Comparison of ENCODE assay signal across 22 mouse cellular contexts in genomic region chr14:20958971-20959370, GRCm38 (mm10). TPM values are rescaled to one million over a fixed set of nuclear protein-coding genes. Genes with fewer than 3 reads are reported as not detected.
DNase-seq lines count a peak whose midpoint lies in the region; ATAC-seq and TF ChIP-seq lines count a peak whose summit lies in the region.
"Had no signal": no experiment of that assay in that cellular context is flagged by ENCODE, and none has a peak within 500 bp of the region (broad histone marks: within the 10 kb centered on the region; RNA-seq: fewer than 3 reads in every experiment).

No protein-coding gene starts in this region.

- H3K27me3 ChIP-seq in forebrain, embryonic 14.5 days (replicated peaks; ENCODE audit: control insufficient read depth, insufficient read depth, low read length), result no peaks in the 10 kb centered on the region
- H3K27me3 ChIP-seq in forebrain, embryonic 11.5 days (ENCODE audit: control insufficient read depth, insufficient read depth, low read length), result no peaks in the 10 kb centered on the region
- no peaks in the 10 kb centered on the region for H3K27me3 ChIP-seq in lung, embryonic 16.5 days (ENCODE audit: control insufficient read depth, insufficient read depth, low read depth, low read length)
- H3K27me3 ChIP-seq: forebrain, embryonic 15.5 days; heart, embryonic 13.5 days had no signal

- 34% methylated on average over 2 of the region's 2 CpGs for WGBS in forebrain, embryonic 14.5 days
- 80% methylated on average over 2 of the region's 2 CpGs for WGBS in forebrain, embryonic 11.5 days
- 24% methylated on average over 2 of the region's 2 CpGs for WGBS in lung, embryonic 16.5 days

- H3K9ac ChIP-seq in forebrain, embryonic 14.5 days (ENCODE audit: low read length), result no peak overlapping the region
- H3K9ac ChIP-seq in forebrain, embryonic 11.5 days (ENCODE audit: low read length), result no peak overlapping the region
- no peak overlapping the region for H3K9ac ChIP-seq in lung, embryonic 16.5 days (ENCODE audit: low read length)
- H3K9ac ChIP-seq: forebrain, embryonic 15.5 days; heart, embryonic 13.5 days; hindbrain, embryonic 14.5 days had no signal

- no peak for TF ChIP-seq POLR2A in brain, embryonic 14.5 days (IDR thresholded peaks at IDR 0.05; ENCODE audit: borderline replicate concordance, extremely low read depth, insufficient read depth, insufficient read length, poor library complexity, severe bottlenecking)

- DNase-seq in forebrain, embryonic 14.5 days (ENCODE audit: low spot score), result peak; percentile 31
- no peak for DNase-seq in forebrain, embryonic 11.5 days (ENCODE audit: low spot score)
- DNase-seq in lung, adult 18-20 months, result no peak
- DNase-seq in brain, embryonic 14.5 days (ENCODE audit: low read depth), result peak; percentile 50
- DNase-seq in retina, postnatal 1 day, result peak; percentile 47
- DNase-seq in gastrocnemius, postnatal 10 days, result no peak
- DNase-seq: adrenal gland, adult 8-10 months; adrenal gland, postnatal 25 days; cerebellum, adult 18-20 months; cerebellum, adult 9-10 months; cerebellum, postnatal 14 days; gastrocnemius, postnatal 36 days; heart, adult 2 months; heart, postnatal 14 days; heart, postnatal 4 days had no signal

- no peak for TF ChIP-seq CTCF in brain, embryonic 14.5 days (IDR thresholded peaks at IDR 0.05; ENCODE audit: borderline replicate concordance, extremely low read depth, insufficient read depth, insufficient read length)

- H3K27ac ChIP-seq in forebrain, embryonic 14.5 days (ENCODE audit: low read depth, low read length), result 0 out of 2 replicates have a peak overlapping the region, but pooled peaks have one; percentile 14
- H3K27ac ChIP-seq in forebrain, embryonic 11.5 days (ENCODE audit: low read depth, low read length), result no peak overlapping the region
- peak overlapping the region; percentile 60 for H3K27ac ChIP-seq in lung, embryonic 16.5 days (ENCODE audit: low read length)
- H3K27ac ChIP-seq: forebrain, embryonic 10.5 days; forebrain, embryonic 15.5 days; heart, adult 2 months; heart, embryonic 10.5 days; heart, embryonic 13.5 days; hindbrain, embryonic 14.5 days had no signal

- H3K4me1 ChIP-seq in forebrain, embryonic 14.5 days (ENCODE audit: control insufficient read depth, insufficient read depth, low read length), result peaks cover 13% of the 10 kb centered on the region
- no peaks in the 10 kb centered on the region for H3K4me1 ChIP-seq in forebrain, embryonic 11.5 days (replicated peaks; ENCODE audit: control insufficient read depth, insufficient read depth, low read length)
- peaks cover 8% of the 10 kb centered on the region for H3K4me1 ChIP-seq in lung, embryonic 16.5 days (replicated peaks; ENCODE audit: control insufficient read depth, insufficient read depth, low read length)

- H3K36me3 ChIP-seq in forebrain, embryonic 14.5 days (ENCODE audit: control insufficient read depth, insufficient read depth, low read length), result no peaks in the 10 kb centered on the region
- H3K36me3 ChIP-seq in forebrain, embryonic 11.5 days (ENCODE audit: control insufficient read depth, insufficient read depth, low read length), result no peaks in the 10 kb centered on the region
- no peaks in the 10 kb centered on the region for H3K36me3 ChIP-seq in lung, embryonic 16.5 days (ENCODE audit: control insufficient read depth, insufficient read depth, low read length)
- H3K36me3 ChIP-seq: forebrain, embryonic 15.5 days had no signal

- H3K4me2 ChIP-seq in forebrain, embryonic 14.5 days (ENCODE audit: low read length), result no peak overlapping the region
- H3K4me2 ChIP-seq in forebrain, embryonic 11.5 days (ENCODE audit: low read depth, low read length, severe bottlenecking), result no peak overlapping the region
- H3K4me2 ChIP-seq in lung, embryonic 16.5 days (ENCODE audit: low read depth, low read length), result no peak overlapping the region
- H3K4me2 ChIP-seq: forebrain, embryonic 15.5 days; heart, embryonic 13.5 days; hindbrain, embryonic 14.5 days had no signal

- ATAC-seq in forebrain, embryonic 14.5 days, result no peak
- ATAC-seq in forebrain, embryonic 11.5 days (replicated peaks; ENCODE audit: low FRiP score), result no peak
- ATAC-seq in lung, embryonic 16.5 days (ENCODE audit: low read depth), result peak; percentile 78
- ATAC-seq: activated CD4-positive, CD25-positive, alpha-beta regulatory T cell, adult 4 months; forebrain, embryonic 15.5 days had no signal

- H3K4me3 ChIP-seq in forebrain, embryonic 14.5 days (ENCODE audit: low read depth, low read length), result no peak overlapping the region
- H3K4me3 ChIP-seq in forebrain, embryonic 11.5 days (ENCODE audit: low read depth, low read length), result no peak overlapping the region
- no peak overlapping the region for H3K4me3 ChIP-seq in lung, embryonic 16.5 days (ENCODE audit: low read length)
- H3K4me3 ChIP-seq: forebrain, embryonic 10.5 days; forebrain, embryonic 15.5 days; heart, adult 2 months; heart, embryonic 10.5 days; heart, embryonic 13.5 days had no signal

- no peaks in the 10 kb centered on the region for H3K9me3 ChIP-seq in forebrain, embryonic 14.5 days (replicated peaks; ENCODE audit: control insufficient read depth, low read length)
- no peaks in the 10 kb centered on the region for H3K9me3 ChIP-seq in forebrain, embryonic 11.5 days (ENCODE audit: control insufficient read depth, low read length)
- H3K9me3 ChIP-seq in lung, embryonic 16.5 days (ENCODE audit: control insufficient read depth, low read length), result no peaks in the 10 kb centered on the region
- H3K9me3 ChIP-seq: forebrain, embryonic 10.5 days; forebrain, embryonic 15.5 days; heart, embryonic 10.5 days; heart, embryonic 13.5 days had no signal

RNA-seq across cellular contexts. Expression of gene Vcl, which starts 29.8 kb away (rescaled TPM):
- polyA plus RNA-seq in forebrain, embryonic 14.5 days (2014; fragmentation: Nextera tagmentation; extraction: Ambion mirVana), result 8.4 and 9.3 TPM in 2 replicates
- polyA plus RNA-seq in forebrain, embryonic 11.5 days (2014; fragmentation: Nextera tagmentation; extraction: Ambion mirVana), result 29.4 and 30.2 TPM in 2 replicates
- polyA plus RNA-seq in lung, embryonic 16.5 days (2015; fragmentation: Nextera tagmentation; extraction: Ambion mirVana), result 70.5 and 72.3 TPM in 2 replicates
- polyA plus RNA-seq in brain, embryonic 14.5 days (2012; rRNA removed), result 18.0 and 24.4 TPM in 2 replicates
- total RNA-seq in gastrocnemius, postnatal 10 days (2021), result 100 to 1,000 TPM; 115 to 126 TPM

Comparison
In these comparisons a context has a peak if more than half of its experiments do, and no peak if none do; other contexts are left out.
1. DNase-seq: peak in forebrain, embryonic 14.5 days (single experiment), brain, embryonic 14.5 days (single experiment) and retina, postnatal 1 day (single experiment); none in forebrain, embryonic 11.5 days (single experiment), lung, adult 18-20 months (0 of 2) and gastrocnemius, postnatal 10 days (single experiment).